Mouse (Mus musculus) small intestine, adult 2 months (tissue): ENCODE results near the gene Plxnc1. TPM values are rescaled to one million over a fixed set of nuclear protein-coding genes. Genes with fewer than 3 reads are reported as not detected.

Source experiments
- H3K27ac ChIP-seq: fragments of 200-500 bp; 2 replicates; pipeline ENCODE4 v1.5.1; 2012; ENCODE audit warnings: low read depth, low read length, control low read depth, inconsistent platforms; ENCODE audit not compliant: insufficient read depth
- H3K27me3 ChIP-seq: fragments of 200-500 bp; 2 replicates; pipeline ENCODE4 v1.6.1; 2012; ENCODE audit warnings: mild to moderate bottlenecking, moderate library complexity, low read length, inconsistent platforms; ENCODE audit not compliant: control insufficient read depth, insufficient read depth
- H3K36me3 ChIP-seq: fragments of 200-500 bp; 2 replicates; pipeline ENCODE4 v1.6.1; 2012; ENCODE audit warnings: mild to moderate bottlenecking, low read length, control low read depth, inconsistent platforms; ENCODE audit not compliant: control insufficient read depth, insufficient read depth
- H3K4me1 ChIP-seq: fragments of 200-500 bp; 2 replicates; pipeline ENCODE4 v1.6.1; 2012; ENCODE audit warnings: low read length, inconsistent platforms, mixed read lengths; ENCODE audit not compliant: control insufficient read depth, insufficient read depth, insufficient read length
- H3K4me3 ChIP-seq: fragments of 200-500 bp; 2 replicates; pipeline ENCODE4 v1.5.1; 2012; ENCODE audit warnings: low read depth, mild to moderate bottlenecking, control low read depth, inconsistent platforms, low read length, moderate library complexity
- CTCF ChIP-seq: fragments of 200-500 bp; IDR thresholded peaks from 2 replicates; pipeline ENCODE4 v1.5.1; 2012; ENCODE audit warnings: low read depth, mild to moderate bottlenecking, control low read depth, inconsistent platforms, low read length, moderate library complexity, mixed read lengths; ENCODE audit not compliant: insufficient replicate concordance, insufficient read length; ENCODE audit errors: extremely low read depth
- POLR2A ChIP-seq: fragments of 200-500 bp; IDR thresholded peaks from 2 replicates; pipeline ENCODE4 v1.6.1; 2012; ENCODE audit warnings: low read depth, mild to moderate bottlenecking, control low read depth, inconsistent platforms, low read length, moderate library complexity
- WGBS: fragments of 180-500 bp; shearing (Covaris S2); methylation state at CpG from one replicate; pipeline ENCODE4 v1.1.7; 2018; 5-methylcytosine and 5-hydroxymethylcytosine counted together
- polyA plus RNA-seq: library from polyadenylated mRNA; depleted of rRNA; stranded (reverse); fragments of >200 nt; gene quantifications from 2 replicates; pipeline ENCODE4 v1.2.3, GENCODE M21; 2012

Plxnc1 gene
- polyA plus RNA-seq, 1 experiment = 0.82 TPM

DNA sequence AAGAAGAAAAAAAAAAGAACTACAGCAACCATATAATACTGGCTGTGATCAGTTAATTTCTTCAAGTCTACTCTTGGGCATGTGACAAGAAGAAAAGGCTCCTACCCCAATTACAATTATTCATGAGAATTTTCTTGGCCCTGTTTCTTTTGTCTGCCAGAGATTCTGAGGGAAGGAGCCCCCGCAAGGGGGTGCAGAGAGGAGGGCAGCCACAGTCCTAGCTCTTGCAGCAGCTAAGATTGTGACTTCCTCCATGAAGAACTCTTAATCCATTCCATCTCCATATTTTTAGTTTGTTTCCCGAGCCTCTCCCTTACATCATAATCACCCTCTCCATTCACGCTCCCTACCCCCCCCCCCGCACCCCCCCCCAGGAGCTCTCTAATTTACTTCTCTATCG is 39.4 kb downstream of the Plxnc1 start:
- Histone ChIP-seq H3K4me1 (no peaks in the 10 kb centered on the region), H3K27ac (no peak overlapping the region), H3K36me3 (no peaks in the 10 kb centered on the region), H3K4me3 (no peak overlapping the region), H3K27me3 (no peaks in the 10 kb centered on the region)
- WGBS = 32% methylated on average over 5 of the region's 5 CpGs
- TF ChIP-seq CTCF (no peak), POLR2A (no peak)

DNA sequence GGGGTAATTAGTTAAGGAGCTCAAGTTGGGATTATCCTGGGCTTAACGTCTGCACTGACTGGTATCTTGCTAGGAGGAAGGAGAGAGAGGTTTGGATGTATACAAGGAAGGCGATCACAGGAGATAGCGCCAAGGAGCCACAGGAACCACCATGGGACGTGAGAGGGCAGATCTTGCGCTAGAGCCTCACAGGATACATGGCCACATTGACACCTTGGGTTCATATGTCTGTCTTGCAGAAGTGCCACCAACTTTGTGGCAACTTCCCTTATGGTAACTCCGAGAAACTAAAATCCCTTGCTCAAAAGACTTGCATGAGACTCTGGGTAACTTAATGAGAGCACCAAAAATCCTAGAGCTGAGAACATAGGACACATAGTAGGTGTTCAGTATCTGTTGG is 47.7 kb downstream of the Plxnc1 start:
- H3K4me3 ChIP-seq = no peak overlapping the region
- 87% methylated on average over 6 of the region's 6 CpGs for WGBS
- H3K4me1 ChIP-seq = no peaks in the 10 kb centered on the region
- no peak for TF ChIP-seq POLR2A
- no peak for TF ChIP-seq CTCF
- no peaks in the 10 kb centered on the region for H3K27me3 ChIP-seq
- no peak overlapping the region for H3K27ac ChIP-seq
- H3K36me3 ChIP-seq = no peaks in the 10 kb centered on the region

DNA sequence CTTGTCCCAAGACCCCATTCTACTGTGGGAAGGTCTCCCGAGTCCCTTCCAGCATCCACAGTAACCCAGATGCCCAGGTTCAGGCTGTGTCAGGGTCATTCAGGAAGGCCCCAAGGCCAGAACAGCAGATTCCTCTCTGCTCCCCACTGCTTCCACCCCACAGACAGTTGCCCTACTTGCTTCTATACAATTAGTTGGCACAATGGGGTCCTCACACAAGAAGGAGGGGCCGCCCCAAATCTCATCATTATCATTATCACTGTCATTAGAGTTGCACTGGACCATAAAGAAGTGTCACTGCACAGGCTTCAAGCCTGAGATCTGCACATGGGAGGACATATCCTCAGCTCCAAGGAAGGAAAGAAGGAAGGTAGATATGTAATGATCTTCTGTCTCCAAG is 48.3 kb downstream of the Plxnc1 start:
- H3K4me3 ChIP-seq = no peak overlapping the region
- WGBS = 82% methylated on average over 2 of the region's 2 CpGs
- H3K36me3 ChIP-seq = no peaks in the 10 kb centered on the region
- no peak for TF ChIP-seq CTCF
- TF ChIP-seq POLR2A = no peak
- no peaks in the 10 kb centered on the region for H3K27me3 ChIP-seq
- H3K4me1 ChIP-seq = no peaks in the 10 kb centered on the region
- no peak overlapping the region for H3K27ac ChIP-seq

DNA sequence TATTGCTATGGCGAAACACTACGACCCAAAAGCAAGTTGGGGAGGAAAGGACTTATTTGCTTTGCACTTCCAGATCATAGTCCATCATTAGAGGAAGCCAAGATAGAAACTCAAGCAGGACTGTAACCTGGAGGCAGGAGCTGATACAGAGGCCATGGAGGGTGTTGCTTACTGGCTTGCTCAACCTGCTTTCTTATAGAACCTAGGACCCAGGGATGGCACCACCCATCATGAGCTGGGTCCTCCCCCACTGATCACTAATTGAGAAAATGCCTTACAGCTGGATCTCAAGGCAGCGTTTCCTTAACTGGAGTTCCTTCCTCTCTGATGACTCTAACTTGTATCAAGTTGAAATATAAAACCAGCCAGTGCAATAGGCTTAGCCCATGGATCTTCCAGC is 48.8 kb downstream of the Plxnc1 start:
- H3K36me3 ChIP-seq = no peaks in the 10 kb centered on the region
- H3K27me3 ChIP-seq = no peaks in the 10 kb centered on the region
- TF ChIP-seq POLR2A (no peak), CTCF (no peak)
- H3K4me3 ChIP-seq = no peak overlapping the region
- 73% methylated on average over 3 of the region's 3 CpGs for WGBS
- no peak overlapping the region for H3K27ac ChIP-seq
- H3K4me1 ChIP-seq = no peaks in the 10 kb centered on the region

DNA sequence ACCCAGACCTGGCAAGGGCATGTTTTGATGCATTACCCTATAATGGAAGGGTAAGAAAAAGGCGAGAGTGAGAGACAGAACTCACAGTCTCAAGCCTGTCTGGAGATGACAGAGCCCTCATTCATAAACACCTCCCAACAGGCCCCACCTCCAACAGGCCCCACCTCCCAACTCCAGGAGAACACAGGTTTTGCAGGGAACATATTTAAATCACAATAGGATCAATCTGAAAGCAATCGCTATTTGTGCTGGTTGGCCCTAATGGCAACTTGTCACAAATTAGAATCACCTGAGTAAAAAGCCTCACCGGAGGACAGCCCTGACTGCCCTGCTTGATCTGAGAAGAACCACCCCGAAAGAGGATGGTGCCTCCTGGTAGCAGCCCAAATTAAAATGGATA is 54.9 kb downstream of the Plxnc1 start:
- no peak overlapping the region for H3K27ac ChIP-seq

DNA sequence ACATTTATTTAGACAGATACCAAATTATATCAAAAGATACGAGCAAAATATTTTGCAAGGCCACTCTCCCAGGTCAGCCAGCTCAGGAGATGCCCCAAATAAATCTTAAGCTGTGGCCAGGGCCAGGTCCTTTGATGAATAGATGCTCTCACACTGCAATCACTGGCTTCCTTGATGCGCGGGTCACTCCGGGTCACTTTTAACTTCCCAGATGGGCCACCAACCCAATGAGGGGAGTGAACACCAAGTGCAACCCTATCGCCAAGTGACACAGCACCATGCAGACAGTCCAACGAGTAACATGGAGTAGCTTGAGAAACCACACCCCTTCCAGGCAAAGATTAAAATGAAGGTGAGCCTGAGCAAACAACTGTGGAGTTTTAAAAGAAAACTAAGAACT is 61.4 kb downstream of the Plxnc1 start:
- TF ChIP-seq POLR2A (no peak), CTCF (no peak)
- H3K4me3 ChIP-seq = no peak overlapping the region
- no peaks in the 10 kb centered on the region for H3K36me3 ChIP-seq
- H3K27ac ChIP-seq = no peak overlapping the region
- no peaks in the 10 kb centered on the region for H3K4me1 ChIP-seq
- WGBS = 80% methylated on average over 6 of the region's 6 CpGs
- H3K27me3 ChIP-seq = no peaks in the 10 kb centered on the region

More for the DNA sequence above, 54.9 kb downstream of the Plxnc1 start:
- Histone ChIP-seq H3K27me3 (no peaks in the 10 kb centered on the region), H3K36me3 (no peaks in the 10 kb centered on the region), H3K4me1 (no peaks in the 10 kb centered on the region), H3K4me3 (no peak overlapping the region)
- TF ChIP-seq POLR2A = no peak
- WGBS = 75% methylated on average over 4 of the region's 4 CpGs

DNA sequence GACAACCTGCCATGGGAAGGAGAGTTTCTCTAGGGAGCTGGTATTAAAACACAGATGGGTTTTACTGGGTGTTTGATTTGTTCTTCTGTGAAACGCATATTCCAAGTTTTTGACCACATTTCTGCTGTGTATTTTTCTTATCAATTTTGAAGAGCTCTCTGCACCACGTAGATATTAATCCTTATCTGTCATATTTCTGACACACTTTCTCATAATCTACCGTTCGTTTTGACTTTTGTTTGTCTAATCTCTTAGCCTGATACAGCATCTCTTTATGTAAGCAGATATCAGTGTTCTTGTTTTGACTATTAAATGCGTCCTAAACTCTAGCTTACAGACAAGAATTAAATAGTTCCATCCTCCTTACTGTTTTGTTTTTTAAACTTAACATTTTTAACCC is 73.1 kb downstream of the Plxnc1 start:
- 57% methylated on average over 5 of the region's 5 CpGs for WGBS
- TF ChIP-seq POLR2A (no peak), CTCF (no peak)
- H3K27ac ChIP-seq = no peak overlapping the region
- H3K4me3 ChIP-seq = no peak overlapping the region
- H3K27me3 ChIP-seq = no peaks in the 10 kb centered on the region
- no peaks in the 10 kb centered on the region for H3K4me1 ChIP-seq
- H3K36me3 ChIP-seq = no peaks in the 10 kb centered on the region

DNA sequence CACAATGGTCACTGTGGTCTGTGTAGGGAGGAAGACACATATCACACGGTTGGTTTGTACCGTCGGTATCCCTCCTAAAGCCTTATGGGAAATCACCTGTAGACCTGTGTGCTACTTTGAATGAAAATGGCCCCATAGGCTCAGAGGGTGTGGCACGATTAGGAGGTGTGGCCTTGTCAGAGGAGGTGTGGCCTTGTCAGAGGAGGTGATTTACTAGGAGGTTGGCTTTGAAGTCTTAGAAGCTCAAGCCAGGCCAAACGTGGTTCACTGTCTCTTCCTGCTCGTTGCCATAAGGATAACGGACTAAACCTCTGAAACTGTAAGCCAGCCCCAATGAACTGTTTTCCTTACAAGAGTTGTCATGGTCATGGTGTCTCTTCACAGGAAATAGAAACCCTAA is 73.5 kb downstream of the Plxnc1 start:
- TF ChIP-seq CTCF (no peak), POLR2A (no peak)
- no peaks in the 10 kb centered on the region for H3K4me1 ChIP-seq
- no peak overlapping the region for H3K4me3 ChIP-seq
- H3K36me3 ChIP-seq = no peaks in the 10 kb centered on the region
- 81% methylated on average over 7 of the region's 7 CpGs for WGBS
- H3K27ac ChIP-seq = no peak overlapping the region
- no peaks in the 10 kb centered on the region for H3K27me3 ChIP-seq
